Mouse (Mus musculus) liver, postnatal 0 days (tissue): ENCODE data around the gene Fam210b.

Experiments used
- CTCF ChIP-seq: sonication (generic); IDR thresholded peaks from 2 replicates; pipeline ENCODE4 v1.5.1; 2016; ENCODE audit warnings: antibody characterized with exemption, low read depth
- EP300 ChIP-seq: IDR thresholded peaks from 2 replicates; pipeline ENCODE4 v1.6.1; 2016; ENCODE audit warnings: antibody characterized with exemption, low read depth, mild to moderate bottlenecking

DNA sequence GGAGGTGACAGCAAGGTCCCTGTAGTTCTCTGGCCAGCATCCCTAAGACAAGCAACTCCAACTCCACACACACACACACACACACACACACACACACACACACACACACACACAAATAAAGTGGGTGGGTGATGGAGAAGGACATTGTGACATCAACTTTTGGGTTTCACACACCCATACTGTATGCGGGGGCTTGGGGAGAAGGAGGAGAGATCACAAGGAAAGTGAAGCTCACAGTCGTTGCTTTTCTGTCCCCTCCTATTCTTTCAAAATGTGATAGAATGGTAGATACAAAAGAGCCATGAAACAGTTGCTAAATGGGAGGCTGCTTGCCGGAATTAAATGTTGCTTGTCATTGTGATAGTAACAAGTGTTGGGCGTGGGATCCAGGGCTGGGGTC, 49.3 kb downstream of the Fam210b start:
- TF ChIP-seq CTCF (no peak), EP300 (no peak)
